Mouse (Mus musculus) CD8-positive naive resting alpha-beta T cell, adult 2 months (primary cell): ENCODE measurements around the gene Kyat1.
A peak's percentile ranks its signal among the peaks of the same experiment; 100 is the strongest.
"Not testable (repeated sequence)": the region's sequence is repeated elsewhere in the genome, so short reads cannot be mapped to it uniquely, and the experiment has no call there.

Source experiments
- DNase-seq, 2 experiments: peaks; one replicate each; pipeline ENCODE4 v3.0.0; 2022; ENCODE audit warnings: low read depth in 2 of 2, low spot score in 2 of 2

The Kyat1 gene

DNA sequence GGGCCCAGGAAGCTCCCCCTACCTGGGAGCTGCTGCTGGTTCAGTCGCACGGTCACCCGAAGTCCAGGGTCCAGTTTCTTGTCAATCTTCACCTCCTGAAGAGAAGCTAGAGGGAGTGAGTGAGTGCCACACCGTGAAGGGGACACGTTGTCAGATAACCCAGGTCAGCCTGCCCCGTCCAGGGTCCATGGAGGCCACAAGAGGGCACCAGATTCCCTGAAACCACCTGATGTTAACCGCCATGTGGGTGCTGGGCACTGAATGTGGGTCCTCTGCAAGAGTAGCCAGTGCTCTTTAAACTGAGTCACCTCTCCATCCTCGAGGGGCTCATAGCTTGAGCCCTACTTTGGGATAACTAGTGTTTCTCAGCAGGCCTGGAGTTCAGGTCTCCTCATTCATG is 29.8 kb downstream of the Kyat1 start:
- DNase-seq: no peak

DNA sequence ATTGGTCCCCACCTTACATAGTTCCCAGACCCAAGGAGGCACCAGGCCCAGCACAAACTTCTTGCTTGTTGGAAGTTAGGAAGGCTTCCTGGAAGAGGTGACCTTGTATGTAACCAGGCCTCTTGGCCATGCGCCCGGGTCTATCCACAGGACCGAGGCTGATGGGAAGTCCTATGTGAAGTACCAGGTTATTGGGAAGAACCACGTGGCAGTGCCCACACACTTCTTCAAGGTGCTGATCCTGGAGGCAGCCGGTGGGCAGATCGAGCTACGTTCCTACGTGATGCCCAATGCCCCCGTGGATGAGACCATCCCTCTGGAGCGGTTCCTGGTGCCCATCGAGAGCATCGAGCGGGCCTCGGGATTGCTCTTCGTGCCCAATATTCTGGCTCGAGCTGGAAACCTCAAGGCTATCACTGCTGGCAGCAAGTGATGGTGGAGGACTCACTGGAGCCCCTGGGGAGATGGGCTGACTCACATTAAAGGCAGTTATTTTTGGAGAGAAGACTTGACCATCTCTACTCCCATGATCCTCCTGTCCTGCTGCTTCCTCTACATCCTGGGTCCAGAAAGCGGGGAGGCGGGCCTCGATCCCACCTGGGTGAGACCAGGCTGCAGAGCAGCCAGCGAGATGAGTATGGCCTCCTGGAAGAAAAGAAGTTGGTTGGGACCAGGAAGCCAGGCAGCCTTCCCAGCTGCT is 32.0 kb downstream of the Kyat1 start:
- no peak for DNase-seq

GRCm38 (mm10) chr2:30171997-30172382 is 33.7 kb downstream of the Kyat1 start:
- DNase-seq: no peak

- peak; percentile 48 to 64 for DNase-seq
These were observed 34.2 kb downstream of the Kyat1 start, which contains the start of gene Endog for GRCm38 (mm10) chr2:30171371-30171996. Gene Endog (plus strand): TSS chr2:30171493.

DNA sequence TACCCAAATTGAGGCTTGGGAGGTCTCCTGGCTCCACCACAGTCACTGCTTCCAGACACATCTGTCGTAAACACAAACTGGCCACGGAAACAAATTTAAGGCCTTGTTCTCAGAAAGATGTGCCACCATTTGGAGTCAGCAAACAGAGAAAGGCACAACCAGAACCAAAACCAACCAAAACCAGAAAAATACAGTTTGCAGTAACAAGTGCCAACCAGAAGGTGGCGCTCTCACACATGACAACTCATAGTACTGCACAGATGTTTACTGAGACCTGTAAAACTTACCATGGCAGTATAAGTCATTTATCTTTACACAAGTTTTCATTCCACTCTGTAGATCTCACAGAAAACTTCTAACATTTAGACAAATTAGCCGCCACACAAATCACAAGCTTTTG is 39.0 kb downstream of the Kyat1 start:
- no peak for DNase-seq

GRCm38 (mm10) chr2:30164340-30164932 is 41.2 kb downstream of the Kyat1 start:
- DNase-seq: no peak

DNA sequence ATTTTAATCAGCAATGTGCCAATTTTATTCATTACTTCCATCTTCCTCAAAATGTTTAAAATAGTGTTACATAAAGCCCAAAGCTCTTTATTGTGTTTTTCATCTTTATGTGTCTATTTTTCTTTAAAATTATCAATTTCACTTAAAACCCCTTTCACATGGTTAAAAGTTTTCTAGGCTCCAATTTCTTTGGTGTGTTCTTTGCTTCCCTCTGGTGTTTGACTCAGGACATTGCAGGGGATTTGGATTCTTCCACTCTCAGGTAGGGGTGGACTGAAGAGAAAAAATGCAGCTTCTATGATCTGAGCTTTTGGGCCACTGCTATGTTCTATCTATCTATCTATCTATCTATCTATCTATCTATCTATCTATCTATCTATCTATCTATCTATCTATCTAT is 43.8 kb downstream of the Kyat1 start:
- DNase-seq: peak in 1 of 2 experiments; percentile 51

- DNase-seq: not testable (repeated sequence)
These were observed 45.8 kb downstream of the Kyat1 start for GRCm38 (mm10) chr2:30159871-30160270.

- no peak for DNase-seq
These were observed 53.0 kb downstream of the Kyat1 start for GRCm38 (mm10) chr2:30152616-30153015.

DNA sequence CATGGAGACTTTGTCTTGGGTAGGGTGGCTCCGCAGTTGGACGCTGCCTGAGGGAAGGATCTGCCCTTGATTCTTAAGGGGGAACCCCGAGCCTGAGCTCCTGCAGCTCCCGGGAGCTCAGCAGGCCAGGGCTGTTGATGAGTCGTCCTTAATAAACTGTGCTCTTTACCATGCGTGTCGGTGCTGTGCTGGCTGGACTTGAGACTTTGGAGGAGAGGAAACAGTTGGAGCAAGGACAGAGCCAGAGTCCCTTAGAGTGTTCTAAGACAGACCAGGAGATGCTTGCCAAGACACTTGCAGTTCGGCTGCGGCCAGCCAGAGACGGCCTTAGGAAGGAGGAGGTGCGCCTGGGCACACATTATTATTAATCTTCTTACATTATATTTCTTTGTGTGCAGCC is 53.8 kb downstream of the Kyat1 start:
- DNase-seq: no peak

DNA sequence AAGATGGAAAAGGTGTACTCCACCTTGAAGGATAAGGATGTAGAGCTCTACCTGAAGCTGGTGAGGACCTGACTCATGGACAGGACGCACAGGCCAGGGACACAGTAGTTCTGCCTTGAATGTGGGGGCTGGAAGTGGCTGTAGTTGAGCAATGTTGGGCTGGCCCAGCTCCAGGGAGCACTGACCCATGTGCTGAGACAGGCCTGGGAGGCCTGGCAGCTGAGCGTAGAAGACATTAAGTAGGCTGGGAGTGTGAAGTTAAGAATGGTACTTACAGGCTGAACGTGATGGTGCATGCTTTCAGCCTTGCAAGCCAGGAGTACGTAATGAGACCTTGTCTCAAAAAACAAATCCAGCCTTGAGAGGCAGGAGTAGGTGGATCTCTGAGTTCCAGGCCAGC is 58.2 kb downstream of the Kyat1 start:
- no peak for DNase-seq

GRCm38 (mm10) chr2:30144436-30144835 is 61.2 kb downstream of the Kyat1 start:
- DNase-seq: no peak

GRCm38 (mm10) chr2:30140021-30140420 is 65.6 kb downstream of the Kyat1 start:
- DNase-seq: not testable (repeated sequence)

GRCm38 (mm10) chr2:30136458-30136857 is 69.2 kb downstream of the Kyat1 start:
- DNase-seq: no peak
